Mouse (Mus musculus) forebrain, embryonic 16.5 days (tissue): ENCODE results near the gene Myh10. TPM values are rescaled to one million over a fixed set of nuclear protein-coding genes. Genes with fewer than 3 reads are reported as not detected.
"Not testable (repeated sequence)": the region's sequence is repeated elsewhere in the genome, so short reads cannot be mapped to it uniquely, and the experiment has no call there.

ENCODE experiments used
- ATAC-seq: fragments of 200-750 bp; cut with Nextera tagmentation; 2 replicates; pipeline ENCODE4 v1.8.0; 2017; ENCODE audit warnings: mild to moderate bottlenecking, moderate library complexity
- H3K27ac ChIP-seq: fragments of 300-500 bp; sonication (generic); 2 replicates; pipeline ENCODE4 v1.5.1; 2014; ENCODE audit warnings: low read length, control low read depth
- H3K27me3 ChIP-seq: fragments of 300-500 bp; sonication (generic); replicated peaks from 2 replicates; pipeline ENCODE4 v1.6.1; 2014; ENCODE audit warnings: low read length; ENCODE audit not compliant: control insufficient read depth, insufficient read depth
- H3K36me3 ChIP-seq: fragments of 300-500 bp; sonication (generic); 2 replicates; pipeline ENCODE4 v1.6.1; 2014; ENCODE audit not compliant: control insufficient read depth, insufficient read depth
- H3K4me1 ChIP-seq: fragments of 300-500 bp; sonication (generic); replicated peaks from 2 replicates; pipeline ENCODE4 v1.6.1; 2014; ENCODE audit warnings: low read length; ENCODE audit not compliant: control insufficient read depth, insufficient read depth
- H3K4me2 ChIP-seq: fragments of 300-500 bp; sonication (generic); 2 replicates; pipeline ENCODE4 v1.6.1; 2014; ENCODE audit warnings: mild to moderate bottlenecking, low read length, control low read depth
- H3K4me3 ChIP-seq: fragments of 300-500 bp; sonication (generic); replicated peaks from 2 replicates; pipeline ENCODE4 v1.5.1; 2014; ENCODE audit warnings: mild to moderate bottlenecking, low read length, control low read depth
- H3K9ac ChIP-seq: fragments of 300-500 bp; sonication (generic); replicated peaks from 2 replicates; pipeline ENCODE4 v1.6.1; 2014; ENCODE audit warnings: low read depth, low read length, control low read depth
- H3K9me3 ChIP-seq: fragments of 300-500 bp; sonication (generic); 2 replicates; pipeline ENCODE4 v1.6.1; 2016; ENCODE audit warnings: low read length; ENCODE audit not compliant: control insufficient read depth
- WGBS: fragments of 180-500 bp; shearing (Covaris S2); extraction: QIAGEN DNeasy Blood & Tissue Kit; methylation state at CpG from one replicate; pipeline ENCODE4 v1.1.7; 2014; 5-methylcytosine and 5-hydroxymethylcytosine counted together
- polyA plus RNA-seq: library from polyadenylated mRNA; unstranded; fragments of >200 nt; fragmentation: Nextera tagmentation; extraction: Ambion mirVana; gene quantifications from 2 replicates; pipeline ENCODE4 v1.2.1, GENCODE M21; 2015

Myh10 gene
- polyA plus RNA-seq, 1 experiment from 2014 or later: 136 TPM

GRCm38 (mm10) chr11:68732066-68732465 lies 40.7 kb downstream of the Myh10 start:
- no peak for ATAC-seq
- no peaks in the 10 kb centered on the region; the same call in 1 of the 2 replicates for H3K4me1 ChIP-seq
- H3K9me3 ChIP-seq: no peaks in the 10 kb centered on the region; the same call in 1 of the 2 replicates
- WGBS: 77% methylated on average over 6 of the region's 6 CpGs
- no peak overlapping the region for H3K4me3 ChIP-seq
- no peak overlapping the region for H3K9ac ChIP-seq
- no peak overlapping the region for H3K27ac ChIP-seq
- peaks cover 3% of the 10 kb centered on the region; the same call in 1 of the 2 replicates for H3K36me3 ChIP-seq
- H3K4me2 ChIP-seq: no peak overlapping the region
- no peaks in the 10 kb centered on the region for H3K27me3 ChIP-seq

- not testable (repeated sequence) for H3K27ac ChIP-seq
These were observed 42.0 kb downstream of the Myh10 start for GRCm38 (mm10) chr11:68733401-68733800.

DNA sequence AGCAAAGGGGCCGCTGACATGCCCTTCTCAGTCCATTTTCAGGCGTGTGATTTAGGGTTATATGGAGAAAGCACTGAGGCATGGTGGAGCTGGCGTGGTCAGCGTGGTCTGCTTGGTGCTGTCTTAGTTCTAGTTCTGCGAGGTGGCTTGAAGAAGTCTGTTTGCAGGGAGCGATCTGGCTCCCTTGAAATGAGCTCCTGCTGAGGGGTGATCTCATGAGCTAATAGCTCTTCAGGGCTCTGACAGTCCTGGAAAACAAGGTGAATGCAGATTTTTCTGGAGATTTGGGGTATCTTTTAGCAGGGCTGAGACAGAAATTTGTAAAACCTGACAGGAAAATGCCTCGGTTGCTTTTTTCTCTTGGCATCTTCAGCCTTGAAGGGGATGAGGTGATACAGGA lies 48.1 kb downstream of the Myh10 start:
- H3K4me2 ChIP-seq: no peak overlapping the region
- peaks cover under 1% of the 10 kb centered on the region; the same call in 1 of the 2 replicates for H3K4me1 ChIP-seq
- H3K27me3 ChIP-seq: no peaks in the 10 kb centered on the region
- H3K4me3 ChIP-seq: no peak overlapping the region
- no peak for ATAC-seq
- no peaks in the 10 kb centered on the region for H3K36me3 ChIP-seq
- 93% methylated on average over 7 of the region's 7 CpGs for WGBS
- no peak overlapping the region for H3K27ac ChIP-seq
- H3K9ac ChIP-seq: no peak overlapping the region
- no peaks in the 10 kb centered on the region for H3K9me3 ChIP-seq

More at GRCm38 (mm10) chr11:68733401-68733800, 42.0 kb downstream of the Myh10 start:
- H3K27me3 ChIP-seq, H3K4me3 ChIP-seq, H3K36me3 ChIP-seq, ATAC-seq, H3K9me3 ChIP-seq, H3K9ac ChIP-seq, H3K4me2 ChIP-seq, H3K4me1 ChIP-seq: not testable (repeated sequence)
- 93% methylated on average over 3 of the region's 3 CpGs for WGBS

GRCm38 (mm10) chr11:68742658-68743057 lies 51.3 kb downstream of the Myh10 start:
- H3K36me3 ChIP-seq: peaks cover 2% of the 10 kb centered on the region
- 59% methylated on average over 2 of the region's 2 CpGs for WGBS

DNA sequence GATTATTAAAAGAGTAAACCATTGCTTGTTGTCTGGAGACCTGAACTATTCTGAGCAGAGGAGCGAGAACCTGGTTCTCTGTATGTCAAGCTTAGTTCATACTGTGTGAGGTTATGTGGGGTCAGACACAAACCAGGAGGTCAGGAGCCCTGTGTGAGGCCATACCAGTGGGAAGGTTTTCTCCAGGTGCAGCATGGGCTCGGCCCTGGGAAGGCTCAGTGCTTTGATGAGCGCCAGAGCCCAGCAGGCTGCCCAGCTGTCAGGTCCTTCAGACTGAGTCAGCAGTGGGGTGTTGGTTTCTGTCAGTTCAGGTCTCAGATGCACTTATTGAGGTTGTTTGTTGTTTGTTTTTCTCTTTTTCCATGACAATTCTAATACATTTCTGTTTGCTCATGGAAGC lies 52.8 kb downstream of the Myh10 start:
- ATAC-seq: no peak
- Histone ChIP-seq H3K9ac (no peak overlapping the region), H3K27me3 (no peaks in the 10 kb centered on the region), H3K4me2 (no peak overlapping the region), H3K4me1 (peaks cover 16% of the 10 kb centered on the region), H3K36me3 (peaks cover 2% of the 10 kb centered on the region), H3K27ac (no peak overlapping the region), H3K4me3 (no peak overlapping the region), H3K9me3 (no peaks in the 10 kb centered on the region)
- WGBS: 81% methylated on average over 3 of the region's 3 CpGs

More at GRCm38 (mm10) chr11:68742658-68743057, 51.3 kb downstream of the Myh10 start:
- Histone ChIP-seq H3K27ac (no peak overlapping the region), H3K27me3 (no peaks in the 10 kb centered on the region), H3K9me3 (no peaks in the 10 kb centered on the region), H3K4me1 (peaks cover 16% of the 10 kb centered on the region), H3K4me3 (no peak overlapping the region), H3K4me2 (no peak overlapping the region), H3K9ac (no peak overlapping the region)
- no peak for ATAC-seq

- Histone ChIP-seq H3K4me1 (peaks cover 18% of the 10 kb centered on the region), H3K9me3 (no peaks in the 10 kb centered on the region), H3K4me3 (no peak overlapping the region), H3K27ac (peak overlapping the region; percentile 86), H3K4me2 (0 out of 2 replicates have a peak overlapping the region, but pooled peaks have one; percentile 2), H3K36me3 (peaks cover 2% of the 10 kb centered on the region), H3K9ac (no peak overlapping the region), H3K27me3 (no peaks in the 10 kb centered on the region)
- peak; percentile 66 for ATAC-seq
- 50% methylated on average over 16 of the region's 16 CpGs for WGBS
These were observed 54.2 kb downstream of the Myh10 start for GRCm38 (mm10) chr11:68745374-68746200.

DNA sequence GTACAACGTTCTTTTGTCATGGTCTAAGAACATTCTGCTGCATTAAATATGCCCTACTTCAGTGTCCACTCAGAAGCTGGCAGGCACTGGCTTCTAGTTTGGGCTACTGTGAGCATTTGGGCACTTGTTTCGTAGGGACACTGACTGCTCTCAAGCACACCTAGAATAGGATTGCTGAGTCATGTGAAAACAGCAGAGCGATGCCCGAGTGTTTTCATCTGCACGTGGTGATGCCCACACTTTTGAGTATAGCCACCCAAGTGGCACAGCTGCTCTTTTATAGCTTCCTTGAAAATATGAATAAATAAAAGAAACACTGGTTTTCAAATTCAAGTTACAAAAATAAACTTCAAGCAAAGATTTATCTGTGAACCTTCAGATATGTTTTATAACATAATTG lies 56.8 kb downstream of the Myh10 start:
- no peak for ATAC-seq
- no peaks in the 10 kb centered on the region for H3K27me3 ChIP-seq
- no peak overlapping the region for H3K9ac ChIP-seq
- peaks cover 2% of the 10 kb centered on the region for H3K36me3 ChIP-seq
- H3K4me1 ChIP-seq: peaks cover 21% of the 10 kb centered on the region
- H3K9me3 ChIP-seq: no peaks in the 10 kb centered on the region
- WGBS: 87% methylated on average over 5 of the region's 5 CpGs
- H3K4me2 ChIP-seq: no peak overlapping the region
- H3K4me3 ChIP-seq: no peak overlapping the region
- no peak overlapping the region for H3K27ac ChIP-seq

GRCm38 (mm10) chr11:68750206-68750605 lies 58.8 kb downstream of the Myh10 start:
- Histone ChIP-seq H3K4me1 (peaks cover 20% of the 10 kb centered on the region), H3K36me3 (peaks cover 2% of the 10 kb centered on the region), H3K4me2 (no peak overlapping the region)

DNA sequence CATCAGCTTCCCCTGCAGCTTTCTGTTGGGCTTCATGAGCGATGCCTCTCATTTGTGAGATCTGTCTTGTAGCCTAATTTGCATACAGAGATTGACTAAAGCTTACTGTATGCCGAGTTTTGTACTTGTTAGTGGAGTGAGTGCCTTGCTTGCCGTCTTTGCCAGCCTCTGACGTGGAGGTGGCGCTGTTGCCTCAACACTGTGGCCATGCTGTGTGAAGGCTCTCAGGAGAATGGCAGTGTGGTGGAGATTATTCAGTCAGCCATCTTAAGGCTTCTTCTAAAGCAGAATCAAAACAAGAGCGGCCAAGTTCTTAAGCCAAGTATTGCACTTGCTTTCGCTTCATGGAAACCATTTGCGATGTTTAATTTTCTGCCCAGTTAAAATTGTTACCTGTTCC lies 59.6 kb downstream of the Myh10 start:
- H3K9ac ChIP-seq: no peak overlapping the region
- H3K4me3 ChIP-seq: no peak overlapping the region
- 59% methylated on average over 8 of the region's 8 CpGs for WGBS
- H3K4me2 ChIP-seq: no peak overlapping the region
- H3K27me3 ChIP-seq: no peaks in the 10 kb centered on the region
- no peaks in the 10 kb centered on the region for H3K9me3 ChIP-seq
- peaks cover 14% of the 10 kb centered on the region for H3K4me1 ChIP-seq
- H3K36me3 ChIP-seq: peaks cover 2% of the 10 kb centered on the region
- ATAC-seq: peak; percentile 45; the same call in 1 of the 2 replicates
- H3K27ac ChIP-seq: no peak overlapping the region

More at GRCm38 (mm10) chr11:68750206-68750605, 58.8 kb downstream of the Myh10 start:
- no peak overlapping the region for H3K4me3 ChIP-seq
- 86% methylated on average over 2 of the region's 2 CpGs for WGBS
- no peak for ATAC-seq
- no peak overlapping the region for H3K27ac ChIP-seq
- no peak overlapping the region for H3K9ac ChIP-seq
- H3K9me3 ChIP-seq: no peaks in the 10 kb centered on the region
- H3K27me3 ChIP-seq: no peaks in the 10 kb centered on the region
